ENCODE assay signal across 14 mouse cellular contexts in genomic region chr6:100113393-100114137, GRCm38 (mm10).
A peak's percentile ranks its signal among the peaks of the same experiment; 100 is the strongest.
DNase-seq lines count a peak whose midpoint lies in the region; ATAC-seq and TF ChIP-seq lines count a peak whose summit lies in the region.
"Had no signal": no experiment of that assay in that cellular context is flagged by ENCODE, and none has a peak within 500 bp of the region (broad histone marks: within the 10 kb centered on the region; RNA-seq: fewer than 3 reads in every experiment).

No protein-coding gene starts in this region.

- H3K4me2 ChIP-seq in hindbrain, embryonic 16.5 days (ENCODE audit: low read length): no peak overlapping the region
- no peak overlapping the region for H3K4me2 ChIP-seq in hindbrain, embryonic 14.5 days (replicated peaks)
- no peak overlapping the region for H3K4me2 ChIP-seq in midbrain, embryonic 16.5 days (ENCODE audit: low read length)
- H3K4me2 ChIP-seq: liver, embryonic 11.5 days; neural tube, embryonic 13.5 days had no signal

- WGBS in hindbrain, embryonic 16.5 days: 63% methylated on average over 4 of the region's 4 CpGs
- WGBS in hindbrain, embryonic 14.5 days: 61% methylated on average over 4 of the region's 4 CpGs
- 48% methylated on average over 4 of the region's 4 CpGs for WGBS in kidney, adult 2 months
- WGBS in midbrain, embryonic 16.5 days: 66% methylated on average over 4 of the region's 4 CpGs

- peaks cover 2% of the 10 kb centered on the region; the same call in 1 of the 2 replicates for H3K27me3 ChIP-seq in hindbrain, embryonic 16.5 days (replicated peaks; ENCODE audit: control insufficient read depth, insufficient read depth, low read length)
- no peaks in the 10 kb centered on the region for H3K27me3 ChIP-seq in hindbrain, embryonic 14.5 days (ENCODE audit: control insufficient read depth, insufficient read depth, low read length)
- H3K27me3 ChIP-seq in kidney, adult 2 months (replicated peaks; ENCODE audit: control insufficient read depth, insufficient read depth, low read length): no peaks in the 10 kb centered on the region
- no peaks in the 10 kb centered on the region for H3K27me3 ChIP-seq in midbrain, embryonic 16.5 days (ENCODE audit: control insufficient read depth, insufficient read depth, low read depth, low read length)

- H3K9me3 ChIP-seq in hindbrain, embryonic 16.5 days (ENCODE audit: control insufficient read depth, low read length): no peaks in the 10 kb centered on the region
- no peaks in the 10 kb centered on the region for H3K9me3 ChIP-seq in hindbrain, embryonic 14.5 days (ENCODE audit: control insufficient read depth, low read length)
- no peaks in the 10 kb centered on the region for H3K9me3 ChIP-seq in midbrain, embryonic 16.5 days (replicated peaks; ENCODE audit: control insufficient read depth, low read length, poor library complexity, severe bottlenecking)
- H3K9me3 ChIP-seq: neural tube, embryonic 13.5 days had no signal

- no peak for TF ChIP-seq CTCF in kidney, adult 2 months (conservative IDR thresholded peaks at IDR 0.05; ENCODE audit: insufficient read depth, insufficient read length, low read depth, low read length)

- TF ChIP-seq POLR2A in kidney, adult 2 months (IDR thresholded peaks at IDR 0.05; ENCODE audit: low read depth, low read length): no peak

- DNase-seq in hindbrain, embryonic 14.5 days (ENCODE audit: low spot score): no peak
- peak; percentile 15 for DNase-seq in ovary, postnatal 36 days (ENCODE audit: low spot score)
- DNase-seq in ovary, postnatal 10 days (ENCODE audit: low spot score): no peak
- DNase-seq in kidney, adult 2 months: peak; percentile 54
- no peak for DNase-seq in left cerebral cortex, adult 18-20 months (ENCODE audit: low spot score in 2 of 2)
- no peak for DNase-seq in layer of hippocampus, postnatal 14 days (ENCODE audit: low spot score in 2 of 2)
- DNase-seq: adrenal gland, postnatal 36 days; forebrain, postnatal 0 days; right cerebral cortex, postnatal 14 days had no signal

- H3K4me1 ChIP-seq in hindbrain, embryonic 16.5 days (ENCODE audit: control insufficient read depth, insufficient read depth, low read depth, low read length): peaks cover 5% of the 10 kb centered on the region; the same call in 1 of the 2 replicates
- H3K4me1 ChIP-seq in hindbrain, embryonic 14.5 days (replicated peaks; ENCODE audit: control insufficient read depth, insufficient read depth, low read length): no peaks in the 10 kb centered on the region
- peaks cover 4% of the 10 kb centered on the region for H3K4me1 ChIP-seq in kidney, adult 2 months (ENCODE audit: control insufficient read depth, insufficient read depth, low read length)
- H3K4me1 ChIP-seq in midbrain, embryonic 16.5 days (ENCODE audit: control insufficient read depth, insufficient read depth, low read length): peaks cover 4% of the 10 kb centered on the region; the same call in 1 of the 2 replicates

- no peak overlapping the region for H3K4me3 ChIP-seq in hindbrain, embryonic 16.5 days (ENCODE audit: low read length)
- no peak overlapping the region for H3K4me3 ChIP-seq in hindbrain, embryonic 14.5 days (replicated peaks; ENCODE audit: low read length)
- H3K4me3 ChIP-seq in kidney, adult 2 months (ENCODE audit: insufficient read depth, low read depth, low read length): no peak overlapping the region
- no peak overlapping the region for H3K4me3 ChIP-seq in midbrain, embryonic 16.5 days (ENCODE audit: low read depth, low read length)
- H3K4me3 ChIP-seq: neural tube, embryonic 13.5 days had no signal

- H3K27ac ChIP-seq in hindbrain, embryonic 16.5 days (ENCODE audit: low read depth, low read length): no peak overlapping the region
- no peak overlapping the region for H3K27ac ChIP-seq in hindbrain, embryonic 14.5 days
- no peak overlapping the region for H3K27ac ChIP-seq in kidney, adult 2 months (ENCODE audit: insufficient read depth, low read depth, low read length)
- no peak overlapping the region for H3K27ac ChIP-seq in midbrain, embryonic 16.5 days (ENCODE audit: low read length)
- H3K27ac ChIP-seq: neural tube, embryonic 13.5 days had no signal

- no peaks in the 10 kb centered on the region for H3K36me3 ChIP-seq in hindbrain, embryonic 16.5 days (ENCODE audit: control insufficient read depth, insufficient read depth, low read length)
- no peaks in the 10 kb centered on the region for H3K36me3 ChIP-seq in hindbrain, embryonic 14.5 days (replicated peaks; ENCODE audit: control insufficient read depth, insufficient read depth)
- H3K36me3 ChIP-seq in kidney, adult 2 months (ENCODE audit: control insufficient read depth, insufficient read depth, low read length): no peaks in the 10 kb centered on the region
- H3K36me3 ChIP-seq in midbrain, embryonic 16.5 days (ENCODE audit: control insufficient read depth, insufficient read depth, low read length): no peaks in the 10 kb centered on the region
- H3K36me3 ChIP-seq: neural tube, embryonic 13.5 days had no signal

- H3K9ac ChIP-seq in hindbrain, embryonic 16.5 days (ENCODE audit: low read depth, low read length): no peak overlapping the region
- no peak overlapping the region for H3K9ac ChIP-seq in hindbrain, embryonic 14.5 days
- no peak overlapping the region for H3K9ac ChIP-seq in midbrain, embryonic 16.5 days (ENCODE audit: low read depth, low read length)
- H3K9ac ChIP-seq: forebrain, postnatal 0 days; neural tube, embryonic 13.5 days had no signal

- peak; percentile 74 for ATAC-seq in hindbrain, embryonic 16.5 days
- ATAC-seq in hindbrain, embryonic 14.5 days (ENCODE audit: low FRiP score): no peak; the same call in 1 of the 2 replicates
- ATAC-seq in midbrain, embryonic 16.5 days: 0 out of 2 replicates have a peak, but pooled peaks have one; percentile 51
- ATAC-seq: forebrain, postnatal 0 days; intestine, embryonic 16.5 days had no signal

Comparison
In these comparisons a context has a peak if more than half of its experiments do, and no peak if none do; other contexts are left out.
1. DNase-seq: peak in ovary, postnatal 36 days (single experiment) and kidney, adult 2 months (single experiment); none in hindbrain, embryonic 14.5 days (single experiment), ovary, postnatal 10 days (single experiment), left cerebral cortex, adult 18-20 months (0 of 2) and layer of hippocampus, postnatal 14 days (0 of 2).